Mouse (Mus musculus) thymus, adult 2 months (tissue): Measurements from ENCODE around the gene Tmem254a. TPM values are rescaled to one million over a fixed set of nuclear protein-coding genes. Genes with fewer than 3 reads are reported as not detected.
"Not testable (repeated sequence)": the region's sequence is repeated elsewhere in the genome, so short reads cannot be mapped to it uniquely, and the experiment has no call there.

Experiments
- DNase-seq: peaks from one replicate; pipeline ENCODE4 v3.0.0; 2021
- H3K27ac ChIP-seq: fragments of 200-500 bp; 2 replicates; pipeline ENCODE4 v1.5.1; 2012; ENCODE audit warnings: low read length, control low read depth; ENCODE audit not compliant: control insufficient read depth, insufficient read depth
- H3K27me3 ChIP-seq: fragments of 200-500 bp; 2 replicates; pipeline ENCODE4 v1.6.1; 2012; ENCODE audit warnings: mild to moderate bottlenecking, low read length, moderate library complexity, mixed read lengths; ENCODE audit not compliant: control insufficient read depth, insufficient read depth
- H3K36me3 ChIP-seq: fragments of 200-500 bp; 2 replicates; pipeline ENCODE4 v1.6.1; 2012; ENCODE audit warnings: mild to moderate bottlenecking, low read length, moderate library complexity; ENCODE audit not compliant: control insufficient read depth, insufficient read depth
- H3K4me1 ChIP-seq: fragments of 200-500 bp; replicated peaks from 2 replicates; pipeline ENCODE4 v1.6.1; 2012; ENCODE audit warnings: low read length; ENCODE audit not compliant: control insufficient read depth, insufficient read depth
- H3K4me3 ChIP-seq: fragments of 200-500 bp; 2 replicates; pipeline ENCODE4 v1.5.1; 2012; ENCODE audit warnings: mild to moderate bottlenecking, low read length, control low read depth, moderate library complexity; ENCODE audit not compliant: control insufficient read depth, insufficient read depth
- WGBS: fragments of 180-500 bp; shearing (Covaris S2); methylation state at CpG from one replicate; pipeline ENCODE4 v1.1.7; 2018; 5-methylcytosine and 5-hydroxymethylcytosine counted together
- polyA plus RNA-seq: library from polyadenylated mRNA; depleted of rRNA; stranded (reverse); fragments of >200 nt; gene quantifications from 2 replicates; pipeline ENCODE4 v1.2.3, GENCODE M21; 2012; rRNA removed

Gene Tmem254a
- 2.4 and 3.5 TPM in 2 replicates for polyA plus RNA-seq

DNA sequence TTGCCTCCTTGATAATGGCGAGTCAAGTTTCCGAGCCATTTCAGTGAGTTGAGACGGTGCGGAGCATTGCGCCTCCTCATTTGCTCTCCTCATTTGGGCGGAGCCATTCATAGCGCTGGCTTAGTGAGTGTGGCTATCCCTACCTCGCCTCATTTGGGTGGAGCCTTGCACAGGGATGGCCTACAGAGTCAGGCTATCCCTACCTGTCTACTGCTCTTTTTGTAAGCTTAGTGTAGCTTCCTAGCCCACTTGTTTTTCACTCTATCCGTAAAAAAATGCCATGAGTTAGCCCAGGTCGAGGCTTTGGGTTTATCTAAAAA lies at the start of gene Tmem254a:
TSS of gene Tmem254a (minus strand) at position 111 of the 320 bp plus-strand sequence.
- H3K27me3 ChIP-seq, DNase-seq, H3K36me3 ChIP-seq, H3K27ac ChIP-seq, H3K4me1 ChIP-seq, H3K4me3 ChIP-seq: not testable (repeated sequence)
- WGBS, result no CpG with 5 or more reads among the region's 10 CpGs

DNA sequence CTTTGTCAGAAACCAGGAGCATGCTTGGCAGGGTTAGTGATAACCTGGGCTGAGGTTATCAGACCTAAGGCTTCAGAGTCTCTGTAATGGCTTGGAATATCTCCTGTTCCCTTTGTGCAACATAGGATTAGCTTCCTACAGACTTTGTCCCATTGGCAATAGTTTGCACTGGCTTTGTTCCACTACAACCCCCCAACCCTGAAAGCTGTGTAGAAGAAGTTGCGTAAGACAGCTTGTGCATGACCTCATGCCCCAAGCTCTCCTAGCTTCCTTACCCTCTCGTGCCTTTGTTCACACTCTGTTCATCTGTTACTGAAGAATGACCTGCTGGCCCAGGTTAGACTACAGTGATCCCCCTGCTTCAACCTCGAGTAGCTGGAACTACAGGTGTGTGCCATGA lies 30.4 kb upstream of the Tmem254a start:
- DNase-seq, H3K27ac ChIP-seq, H3K4me1 ChIP-seq, H3K27me3 ChIP-seq, H3K4me3 ChIP-seq, H3K36me3 ChIP-seq: not testable (repeated sequence)
- WGBS, result no CpG with 5 or more reads among the region's 3 CpGs

DNA sequence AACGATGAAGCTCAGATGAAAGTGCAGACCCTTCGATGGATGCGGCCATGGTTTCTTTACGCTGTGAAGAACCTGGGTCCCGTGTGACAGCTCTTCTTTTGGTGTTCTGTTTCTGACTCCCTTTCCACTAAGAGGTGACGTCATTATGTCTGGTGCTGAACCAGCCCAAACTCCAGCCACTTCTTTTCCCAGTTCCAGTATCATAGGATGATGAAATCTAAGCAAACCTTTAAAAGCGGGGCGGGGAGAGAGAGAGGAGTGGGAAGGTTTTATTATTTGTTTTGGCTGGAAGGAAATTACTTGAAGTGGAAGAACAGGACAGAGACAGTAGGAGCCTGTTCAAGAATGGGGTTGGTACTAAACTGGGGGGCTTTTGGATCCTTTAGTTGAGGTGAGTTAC lies 10.5 kb upstream of the Tmem254a start, which contains the start of gene Cphx1:
TSS of gene Cphx1 (plus strand) at position 301 of the 400 bp plus-strand sequence.
- not testable (repeated sequence) for H3K4me1 ChIP-seq, H3K27ac ChIP-seq, H3K36me3 ChIP-seq, H3K4me3 ChIP-seq, DNase-seq, H3K27me3 ChIP-seq
- WGBS, result no CpG with 5 or more reads among the region's 8 CpGs

DNA sequence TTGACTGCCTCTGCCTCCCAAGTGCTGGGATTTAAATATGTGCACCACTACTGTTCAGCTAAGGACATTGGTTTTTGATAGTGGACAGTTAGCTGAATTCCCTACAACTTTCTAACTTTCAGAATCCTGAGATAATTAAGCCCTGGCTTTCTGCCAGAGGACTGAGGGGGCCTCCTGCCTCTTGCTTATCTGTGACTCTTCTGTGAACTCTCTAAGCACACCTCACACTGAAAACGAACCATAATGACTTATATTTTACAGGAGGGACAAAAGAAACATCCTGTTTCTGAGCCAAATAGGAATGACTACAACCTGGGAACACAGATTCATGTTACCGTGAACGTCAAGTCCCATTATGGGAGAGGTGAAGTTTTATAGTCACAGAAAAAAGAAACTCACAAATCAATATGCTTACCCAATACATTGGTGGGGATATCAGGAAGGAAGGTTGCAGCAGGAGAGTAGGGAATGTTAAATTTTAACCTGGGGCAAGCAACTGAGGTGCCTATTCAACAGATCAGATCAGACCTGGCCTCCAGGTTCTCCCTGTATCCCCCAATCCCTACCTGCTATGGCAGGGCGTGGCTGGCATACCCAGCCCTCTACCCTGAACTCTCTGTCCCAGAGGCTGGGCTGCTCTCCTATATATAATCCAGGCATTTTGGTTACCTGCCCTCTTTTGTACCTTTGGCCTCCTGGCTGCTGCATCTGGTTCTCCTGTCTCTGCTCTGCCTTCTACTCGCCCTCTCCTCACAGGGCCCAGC lies 9.6 kb upstream of the Tmem254a start:
- not testable (repeated sequence) for H3K4me3 ChIP-seq, H3K36me3 ChIP-seq, H3K27ac ChIP-seq, H3K27me3 ChIP-seq, H3K4me1 ChIP-seq, DNase-seq
- WGBS, result no CpG with 5 or more reads among the region's 5 CpGs

DNA sequence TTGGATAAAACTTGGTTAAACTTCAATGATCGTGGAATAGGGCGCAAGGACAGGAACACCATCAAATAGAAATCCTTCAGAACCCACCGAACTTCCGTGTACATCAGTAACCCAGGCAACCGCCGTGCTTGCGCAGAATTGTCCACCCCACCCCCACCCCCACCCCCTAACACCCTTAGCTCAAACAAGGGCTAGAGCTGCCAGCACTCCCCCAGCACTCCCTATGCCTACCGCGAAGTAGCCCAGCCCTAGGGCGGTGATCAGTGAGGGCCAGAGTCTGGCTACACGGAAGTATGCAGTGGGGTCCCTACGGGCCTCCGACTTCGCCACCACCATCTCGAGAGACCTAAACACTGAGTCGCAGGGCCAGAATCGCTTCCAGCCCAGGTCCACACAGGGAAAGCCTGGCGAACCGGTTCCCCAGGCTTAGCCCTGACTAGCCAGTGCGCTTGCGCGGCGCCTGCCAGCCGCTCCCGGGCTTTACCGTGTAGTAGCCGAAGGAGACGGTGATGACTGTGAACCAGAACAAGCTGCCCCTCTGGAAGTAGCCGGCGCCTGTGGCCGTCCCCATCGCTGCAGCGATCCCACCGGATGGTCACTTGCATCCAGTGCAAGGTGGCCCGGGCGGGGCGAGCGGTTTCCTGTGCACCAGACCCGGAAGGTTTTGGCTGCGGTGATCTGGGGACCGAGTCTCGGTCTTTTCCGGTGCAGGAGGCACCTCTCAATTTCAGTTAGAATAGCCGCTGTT lies 484 bp downstream of the Tmem254a start:
- no CpG with 5 or more reads among the region's 44 CpGs for WGBS
- H3K36me3 ChIP-seq, H3K27me3 ChIP-seq, H3K27ac ChIP-seq, DNase-seq, H3K4me1 ChIP-seq, H3K4me3 ChIP-seq: not testable (repeated sequence)

DNA sequence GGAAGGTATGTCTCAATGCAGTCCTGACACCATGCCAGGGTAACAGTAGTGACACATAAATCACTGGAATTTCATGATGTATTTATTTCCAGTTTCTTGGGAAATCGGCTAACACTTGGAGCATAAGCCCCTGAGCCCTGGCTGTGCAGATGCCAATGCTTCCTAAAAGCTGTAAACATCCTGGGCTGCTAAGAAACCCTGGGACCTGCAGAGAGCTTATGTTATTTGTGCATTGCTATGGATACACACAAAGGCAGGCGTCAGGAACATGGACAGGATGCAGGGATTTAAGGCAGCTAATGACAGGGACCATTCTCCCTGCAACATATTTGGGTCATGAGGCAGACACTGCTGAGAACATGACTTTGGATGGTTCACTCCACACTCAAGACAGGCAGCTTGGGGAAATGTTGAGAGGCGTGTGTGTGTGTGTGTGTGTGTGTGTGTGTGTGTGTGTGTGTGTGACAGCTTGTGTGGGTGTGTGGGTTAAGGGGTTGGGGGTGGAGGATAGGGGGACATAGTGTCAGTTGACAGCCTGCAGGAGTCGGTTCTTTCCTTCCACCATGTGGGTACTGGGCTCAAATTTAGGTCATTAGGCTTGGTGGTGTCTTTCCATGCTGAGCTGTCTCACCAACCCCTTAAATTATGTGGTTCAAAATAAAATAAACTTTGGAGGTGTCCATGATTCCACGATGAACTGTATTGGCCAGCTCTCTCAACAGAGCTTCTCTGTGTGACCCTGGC lies 8.9 kb downstream of the Tmem254a start:
- H3K27me3 ChIP-seq, H3K4me3 ChIP-seq, H3K4me1 ChIP-seq, H3K27ac ChIP-seq, H3K36me3 ChIP-seq, DNase-seq: not testable (repeated sequence)
- no CpG with 5 or more reads among the region's 5 CpGs for WGBS

DNA sequence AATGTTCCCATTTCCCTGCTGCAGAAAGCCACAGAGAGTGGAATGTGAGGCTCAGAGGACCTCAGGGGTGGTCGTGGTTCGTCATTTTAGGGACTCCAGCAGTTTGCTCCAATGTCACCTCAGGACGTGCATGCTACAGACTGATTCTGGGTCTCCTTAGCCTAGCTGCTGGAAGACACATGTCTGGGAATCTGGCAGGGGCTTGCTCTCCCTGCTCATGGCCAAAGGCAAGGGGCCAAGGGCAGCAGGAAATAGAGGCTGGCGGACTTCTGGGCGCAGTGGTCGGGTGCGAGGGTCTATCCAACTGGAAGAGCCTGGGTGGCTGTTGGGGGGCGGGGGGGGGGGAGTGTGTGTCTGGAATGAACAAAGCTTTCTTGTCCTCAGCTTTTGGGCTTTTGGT lies 18.5 kb downstream of the Tmem254a start:
- not testable (repeated sequence) for H3K27me3 ChIP-seq, DNase-seq, H3K4me1 ChIP-seq, H3K4me3 ChIP-seq, H3K27ac ChIP-seq, H3K36me3 ChIP-seq
- no CpG with 5 or more reads among the region's 8 CpGs for WGBS

DNA sequence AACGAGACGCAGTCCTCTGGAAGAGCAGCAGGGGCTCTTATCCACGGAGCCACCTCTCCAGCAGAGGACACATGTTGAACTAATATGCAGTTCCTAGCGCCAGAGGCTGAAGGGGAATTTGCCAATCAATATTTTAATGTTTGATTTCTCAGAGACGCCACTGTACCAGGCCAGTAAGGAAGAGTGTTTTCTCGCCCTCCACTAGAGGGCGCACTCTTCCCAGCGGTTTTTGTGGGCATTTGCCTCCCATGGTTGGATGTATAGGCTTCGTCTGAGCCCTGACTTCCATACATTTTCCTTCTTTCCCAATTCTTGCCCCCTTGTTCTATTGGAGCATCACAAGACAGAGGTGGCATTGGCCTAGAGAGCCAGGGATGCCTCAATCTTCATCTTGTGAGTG lies 20.2 kb downstream of the Tmem254a start:
- not testable (repeated sequence) for H3K27me3 ChIP-seq, H3K4me3 ChIP-seq, H3K36me3 ChIP-seq, DNase-seq, H3K4me1 ChIP-seq, H3K27ac ChIP-seq
- no CpG with 5 or more reads among the region's 9 CpGs for WGBS

DNA sequence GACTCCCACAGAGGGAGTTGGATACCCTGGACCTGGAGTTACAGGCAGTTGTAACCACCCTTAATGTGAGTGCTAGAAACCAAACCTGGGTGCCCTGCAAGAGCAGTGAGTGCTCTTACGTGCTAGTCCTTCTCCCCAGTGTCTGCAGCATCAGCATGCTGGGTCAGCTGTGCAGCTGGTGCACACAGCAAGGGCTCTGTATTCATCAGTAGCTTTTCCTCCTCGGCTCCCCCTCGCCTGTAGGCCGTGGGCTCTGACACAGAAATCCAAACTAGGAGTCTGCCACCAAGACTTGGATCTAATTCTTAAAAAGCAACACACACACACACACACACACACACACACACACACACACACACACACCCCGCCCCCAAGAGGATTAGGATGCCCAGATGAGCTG lies 22.2 kb downstream of the Tmem254a start:
- H3K36me3 ChIP-seq, H3K27ac ChIP-seq, H3K27me3 ChIP-seq, DNase-seq, H3K4me3 ChIP-seq, H3K4me1 ChIP-seq: not testable (repeated sequence)
- WGBS, result 90% methylated on average over 1 of the region's 5 CpGs

DNA sequence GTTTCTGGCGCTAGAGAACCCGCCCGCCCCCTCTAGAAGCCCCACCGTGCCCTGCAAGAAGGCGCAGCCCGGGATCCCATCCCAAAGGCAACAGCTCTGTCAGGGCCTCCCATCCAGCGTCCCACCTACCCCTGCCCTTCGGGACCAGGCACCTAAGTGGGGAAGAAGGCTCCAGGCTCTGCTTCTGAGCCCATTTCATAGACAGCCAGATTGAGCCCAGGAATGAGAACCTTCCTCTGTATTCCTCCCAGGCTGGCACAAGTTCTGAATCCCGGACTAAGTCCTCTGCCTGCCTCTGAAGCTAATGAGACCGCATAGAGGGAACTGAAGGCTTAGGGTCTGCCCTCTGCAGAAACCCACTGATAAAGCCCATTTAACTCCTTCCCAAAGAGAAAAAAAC lies 24.5 kb downstream of the Tmem254a start, which contains the start of gene Plac9a:
TSS of gene Plac9a (minus strand) at position 101 of the 400 bp plus-strand sequence.
- not testable (repeated sequence) for H3K4me3 ChIP-seq, H3K4me1 ChIP-seq, DNase-seq, H3K27me3 ChIP-seq, H3K36me3 ChIP-seq, H3K27ac ChIP-seq
- WGBS, result no CpG with 5 or more reads among the region's 10 CpGs
